In the genomic region with DNA sequence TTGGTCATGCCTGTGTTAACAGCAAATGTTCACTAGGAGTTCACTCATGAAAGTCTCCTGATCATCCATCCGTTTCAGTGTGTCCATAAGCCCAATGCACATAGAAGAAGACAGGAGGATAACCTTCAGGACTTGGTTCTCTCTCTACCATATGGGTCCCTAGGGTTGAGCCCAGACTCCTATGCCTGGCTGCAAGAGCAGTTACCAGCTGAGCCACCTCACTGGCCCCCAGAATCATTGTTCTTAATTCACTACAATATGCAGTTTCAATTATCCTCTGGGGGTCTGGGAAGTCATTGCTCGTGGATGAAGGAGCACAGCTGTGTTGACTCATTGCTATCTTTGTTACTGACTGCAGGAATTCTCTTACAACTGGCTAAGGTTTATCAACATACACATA, we compare ENCODE assay signal across 17 mouse cellular contexts.
"Had no signal": no experiment of that assay in that cellular context is flagged by ENCODE, and none has a peak within 500 bp of the region (broad histone marks: within the 10 kb centered on the region; RNA-seq: fewer than 3 reads in every experiment).

No protein-coding gene starts in this region.

- ATAC-seq: liver, postnatal 0 days; midbrain, embryonic 13.5 days; midbrain, embryonic 15.5 days had no signal

- H3K9ac ChIP-seq: liver, embryonic 13.5 days; liver, embryonic 15.5 days; liver, postnatal 0 days; midbrain, embryonic 13.5 days; midbrain, embryonic 15.5 days; stomach, embryonic 15.5 days had no signal

- H3K27ac ChIP-seq: liver, embryonic 13.5 days; liver, embryonic 15.5 days; macrophage; midbrain, embryonic 13.5 days; midbrain, embryonic 15.5 days; stomach, embryonic 15.5 days; stomach, postnatal 0 days had no signal

- DNase-seq: liver, embryonic 13.5 days; liver, postnatal 0 days; lung, adult 2 months; lung, postnatal 14 days; lung, postnatal 36 days; right cerebral cortex, postnatal 14 days; thymus, adult 2 months; thymus, postnatal 25 days; thymus, postnatal 4 days had no signal

- H3K4me1 ChIP-seq: liver, embryonic 13.5 days; liver, embryonic 15.5 days; megakaryocyte, embryonic 14.5 days; midbrain, embryonic 13.5 days; midbrain, embryonic 15.5 days; stomach, embryonic 15.5 days had no signal

- H3K27me3 ChIP-seq: liver, embryonic 13.5 days; liver, embryonic 15.5 days; megakaryocyte, embryonic 14.5 days; midbrain, embryonic 13.5 days; midbrain, embryonic 15.5 days; stomach, embryonic 15.5 days had no signal

- H3K9me3 ChIP-seq: liver, embryonic 13.5 days; liver, embryonic 15.5 days; megakaryocyte, embryonic 14.5 days; midbrain, embryonic 13.5 days; midbrain, embryonic 15.5 days; stomach, embryonic 15.5 days had no signal

- H3K4me2 ChIP-seq: liver, embryonic 13.5 days; liver, embryonic 15.5 days; midbrain, embryonic 11.5 days; midbrain, embryonic 13.5 days; midbrain, embryonic 15.5 days; stomach, embryonic 15.5 days had no signal

- H3K36me3 ChIP-seq: liver, embryonic 13.5 days; liver, embryonic 15.5 days; midbrain, embryonic 13.5 days; midbrain, embryonic 15.5 days; stomach, embryonic 15.5 days had no signal

- H3K4me3 ChIP-seq: liver, embryonic 13.5 days; liver, embryonic 15.5 days; megakaryocyte, embryonic 14.5 days; midbrain, embryonic 13.5 days; midbrain, embryonic 15.5 days; stomach, embryonic 15.5 days had no signal
